Mouse (Mus musculus): ENCODE data around the gene Vmn1r78. TPM values are rescaled to one million over a fixed set of nuclear protein-coding genes. Genes with fewer than 3 reads are reported as not detected.
"Not testable (repeated sequence)": the region's sequence is repeated elsewhere in the genome, so short reads cannot be mapped to it uniquely, and the experiment has no call there.

Vmn1r78 gene
- not detected in 2 replicates for polyA plus RNA-seq (2012)

GRCm38 (mm10) chr7:12149957-12150356, at the start of gene Vmn1r78:
Gene Vmn1r78 (plus strand): TSS chr7:12150257.
- TF ChIP-seq GATA1 (IDR thresholded peaks at IDR 0.05; ENCODE audit: low read length), result no peak

- not testable (repeated sequence) for TF ChIP-seq GATA1 (IDR thresholded peaks at IDR 0.05; ENCODE audit: low read length)
Measured at GRCm38 (mm10) chr7:12170979-12171378, 20.9 kb downstream of the Vmn1r78 start, which contains the start of gene Vmn1r79. Gene Vmn1r79 (plus strand): TSS chr7:12171279.

GRCm38 (mm10) chr7:12188986-12189385, 38.9 kb downstream of the Vmn1r78 start, which contains the start of gene Vmn1r80:
Gene Vmn1r80 (plus strand): TSS chr7:12189286.
- TF ChIP-seq GATA1 (IDR thresholded peaks at IDR 0.05; ENCODE audit: low read length), result no peak

- TF ChIP-seq GATA1 (IDR thresholded peaks at IDR 0.05; ENCODE audit: low read length), result no peak
Measured at GRCm38 (mm10) chr7:12204141-12204540, 54.1 kb downstream of the Vmn1r78 start.

Other genes starting within 250 kb of the Vmn1r78 start
- gene Vmn1r76, start 212.0 kb upstream of the Vmn1r78 start, polyA plus RNA-seq (2012), result not detected in 2 replicates
- gene Vmn1r77, start 113.5 kb upstream of the Vmn1r78 start, polyA plus RNA-seq (2012), result not detected in 2 replicates
- not detected in 2 replicates for gene Vmn1r79, start 21.0 kb downstream of the Vmn1r78 start, polyA plus RNA-seq (2012)
- gene Vmn1r80, start 39.0 kb downstream of the Vmn1r78 start, polyA plus RNA-seq (2012), result not detected in 2 replicates
- gene Vmn1r81, start 118.0 kb downstream of the Vmn1r78 start, polyA plus RNA-seq (2012), result not detected in 2 replicates
- gene Vmn1r82, start 150.2 kb downstream of the Vmn1r78 start, polyA plus RNA-seq (2012), result not detected in 2 replicates
- not detected in 2 replicates for gene Vmn1r83, start 179.2 kb downstream of the Vmn1r78 start, polyA plus RNA-seq (2012)
- gene Vmn1r84, start 219.0 kb downstream of the Vmn1r78 start, polyA plus RNA-seq (2012), result not detected in 2 replicates